Mouse (Mus musculus) embryonic facial prominence, embryonic 11.5 days (tissue): ENCODE measurements around the gene Cdk17. TPM values are rescaled to one million over a fixed set of nuclear protein-coding genes. Genes with fewer than 3 reads are reported as not detected.
"Not testable (repeated sequence)": the region's sequence is repeated elsewhere in the genome, so short reads cannot be mapped to it uniquely, and the experiment has no call there.

Source experiments
- ATAC-seq: fragments of 200-750 bp; cut with Nextera tagmentation; replicated peaks from 2 replicates; pipeline ENCODE4 v1.8.0; 2017; ENCODE audit warnings: low read depth; ENCODE audit not compliant: insufficient number of reproducible peaks, low FRiP score, low TSS enrichment
- DNase-seq: peaks from one replicate; pipeline ENCODE4 v3.0.0-alpha.2; 2015; ENCODE audit warnings: low spot score
- H3K27ac ChIP-seq: fragments of 300-500 bp; sonication (generic); replicated peaks from 2 replicates; pipeline ENCODE4 v1.5.1; 2014; ENCODE audit warnings: mild to moderate bottlenecking, low read depth, low read length, control low read depth
- H3K27me3 ChIP-seq: fragments of 300-500 bp; sonication (generic); 2 replicates; pipeline ENCODE4 v1.6.1; 2014; ENCODE audit warnings: mild to moderate bottlenecking, low read length, moderate library complexity, mixed read lengths; ENCODE audit not compliant: control insufficient read depth, insufficient read depth
- H3K36me3 ChIP-seq: fragments of 300-500 bp; sonication (generic); replicated peaks from 2 replicates; pipeline ENCODE4 v1.6.1; 2014; ENCODE audit warnings: low read depth, mild to moderate bottlenecking, low read length, moderate library complexity, mixed read lengths; ENCODE audit not compliant: control insufficient read depth, insufficient read depth
- H3K4me1 ChIP-seq: fragments of 300-500 bp; sonication (generic); 2 replicates; pipeline ENCODE4 v1.6.1; 2014; ENCODE audit warnings: low read length, mixed read lengths; ENCODE audit not compliant: control insufficient read depth, insufficient read depth
- H3K4me2 ChIP-seq: fragments of 300-500 bp; sonication (generic); 2 replicates; pipeline ENCODE4 v1.6.1; 2014; ENCODE audit warnings: low read depth, mild to moderate bottlenecking, control low read depth, low read length, moderate library complexity
- H3K4me3 ChIP-seq: fragments of 300-500 bp; sonication (generic); 2 replicates; pipeline ENCODE4 v1.5.1; 2014; ENCODE audit warnings: low read depth, low read length, control low read depth
- H3K9ac ChIP-seq: fragments of 300-500 bp; sonication (generic); replicated peaks from 2 replicates; pipeline ENCODE4 v1.6.1; 2014; ENCODE audit warnings: mild to moderate bottlenecking, control low read depth, low read length
- H3K9me3 ChIP-seq: fragments of 300-500 bp; sonication (generic); replicated peaks from 2 replicates; pipeline ENCODE4 v1.6.1; 2016; ENCODE audit warnings: mild to moderate bottlenecking, low read length, inconsistent platforms, mixed read lengths; ENCODE audit not compliant: control insufficient read depth
- WGBS: fragments of 180-500 bp; shearing (Covaris S2); extraction: QIAGEN DNeasy Blood & Tissue Kit; methylation state at CpG from one replicate; pipeline ENCODE4 v1.1.7; 2014; 5-methylcytosine and 5-hydroxymethylcytosine counted together
- polyA plus RNA-seq: library from polyadenylated mRNA; unstranded; fragments of >200 nt; fragmentation: Nextera tagmentation; extraction: Ambion mirVana; gene quantifications from 2 replicates; pipeline ENCODE4 v1.2.1, GENCODE M21; 2014

Cdk17 gene
- polyA plus RNA-seq, 1 experiment from 2014 or later, result 27.8 TPM

- Histone ChIP-seq H3K4me2 (no peak overlapping the region), H3K36me3 (no peaks in the 10 kb centered on the region), H3K27me3 (no peaks in the 10 kb centered on the region), H3K4me3 (no peak overlapping the region), H3K27ac (no peak overlapping the region), H3K9ac (no peak overlapping the region), H3K9me3 (no peaks in the 10 kb centered on the region), H3K4me1 (no peaks in the 10 kb centered on the region)
- ATAC-seq (no peak), DNase-seq (no peak)
- WGBS, result 87% methylated on average over 10 of the region's 10 CpGs
Measured at GRCm38 (mm10) chr10:93145088-93145487, 15.6 kb upstream of the Cdk17 start.

GRCm38 (mm10) chr10:93146601-93147000 is 14.1 kb upstream of the Cdk17 start:
- Histone ChIP-seq H3K9me3 (no peaks in the 10 kb centered on the region), H3K4me3 (no peak overlapping the region), H3K9ac (no peak overlapping the region), H3K4me1 (no peaks in the 10 kb centered on the region), H3K36me3 (no peaks in the 10 kb centered on the region), H3K27me3 (no peaks in the 10 kb centered on the region), H3K27ac (no peak overlapping the region), H3K4me2 (no peak overlapping the region)
- 82% methylated on average over 4 of the region's 4 CpGs for WGBS
- DNase-seq, result no peak
- ATAC-seq, result no peak

DNA sequence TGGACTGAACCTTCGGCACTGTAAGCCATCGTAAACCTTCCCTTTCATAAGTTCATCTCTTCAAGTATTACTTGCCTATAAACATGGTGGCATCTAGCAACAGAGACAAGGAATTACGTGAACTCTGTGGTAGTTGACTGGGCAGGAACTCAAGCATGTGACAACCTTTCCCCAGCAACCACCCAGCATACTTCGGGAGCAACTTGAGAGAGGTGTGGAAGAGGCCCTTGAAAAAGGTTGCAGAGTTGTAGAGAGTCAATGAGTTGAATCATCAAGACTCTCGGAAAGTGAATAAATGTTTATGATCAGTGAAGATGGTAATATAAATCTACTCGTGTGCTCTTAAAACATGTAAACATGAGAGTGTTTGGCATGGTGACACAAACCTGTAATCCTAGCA is 13.0 kb upstream of the Cdk17 start:
- H3K36me3 ChIP-seq, result no peaks in the 10 kb centered on the region
- no peak overlapping the region for H3K4me2 ChIP-seq
- no peaks in the 10 kb centered on the region for H3K27me3 ChIP-seq
- WGBS, result 88% methylated on average over 6 of the region's 6 CpGs
- H3K4me1 ChIP-seq, result no peaks in the 10 kb centered on the region
- H3K9me3 ChIP-seq, result no peaks in the 10 kb centered on the region
- H3K27ac ChIP-seq, result no peak overlapping the region
- no peak overlapping the region for H3K4me3 ChIP-seq
- DNase-seq (no peak), ATAC-seq (no peak)
- no peak overlapping the region for H3K9ac ChIP-seq

DNA sequence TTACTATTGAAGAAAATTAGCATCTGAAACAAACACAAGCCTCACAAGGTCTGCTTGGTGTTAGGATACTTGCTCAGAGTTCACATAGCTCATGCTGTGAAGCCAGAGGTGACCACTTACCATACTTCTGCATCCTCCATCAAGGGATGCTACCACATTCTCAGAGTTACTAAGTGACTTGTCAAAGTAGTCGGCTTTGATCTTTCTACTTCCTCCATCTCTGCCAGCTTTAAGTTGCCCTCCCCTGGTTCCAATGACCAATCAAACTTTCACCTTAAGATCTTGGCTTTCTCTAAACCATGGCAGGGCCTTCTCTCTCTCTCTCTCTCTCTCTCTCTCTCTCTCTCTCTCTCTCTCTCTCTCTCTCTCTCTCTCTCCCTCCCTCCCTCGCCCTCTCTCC is 11.1 kb upstream of the Cdk17 start:
- Histone ChIP-seq H3K9me3 (no peaks in the 10 kb centered on the region), H3K4me3 (no peak overlapping the region), H3K4me1 (no peaks in the 10 kb centered on the region), H3K4me2 (no peak overlapping the region), H3K27me3 (no peaks in the 10 kb centered on the region), H3K36me3 (no peaks in the 10 kb centered on the region), H3K9ac (no peak overlapping the region), H3K27ac (no peak overlapping the region)
- no peak for DNase-seq
- no peak for ATAC-seq
- WGBS, result 67% methylated on average over 1 of the region's 2 CpGs

DNA sequence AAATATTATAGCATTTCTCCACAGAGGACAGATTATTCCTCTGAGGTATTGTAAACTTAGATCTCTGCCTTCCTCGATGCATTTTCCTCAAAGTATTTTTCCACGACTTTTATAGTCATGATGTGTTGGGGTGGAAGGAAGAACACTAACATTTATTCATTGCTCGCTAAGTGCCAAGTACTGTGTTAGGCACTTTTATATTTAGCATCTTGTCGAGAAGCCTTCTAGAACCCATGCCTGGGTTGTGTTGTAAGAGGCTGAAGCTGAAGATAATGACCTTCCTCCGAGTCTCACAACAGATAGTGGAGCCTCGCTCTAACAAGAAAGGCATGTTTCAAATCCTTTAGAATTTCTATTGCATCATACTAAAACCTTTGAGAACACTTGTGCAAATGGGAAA is 8.9 kb upstream of the Cdk17 start:
- no peak for ATAC-seq
- H3K27me3 ChIP-seq, result no peaks in the 10 kb centered on the region
- H3K9me3 ChIP-seq, result no peaks in the 10 kb centered on the region
- H3K4me3 ChIP-seq, result no peak overlapping the region
- no peaks in the 10 kb centered on the region for H3K4me1 ChIP-seq
- no peak overlapping the region for H3K9ac ChIP-seq
- H3K27ac ChIP-seq, result no peak overlapping the region
- 76% methylated on average over 6 of the region's 6 CpGs for WGBS
- DNase-seq, result no peak
- H3K36me3 ChIP-seq, result no peaks in the 10 kb centered on the region
- H3K4me2 ChIP-seq, result no peak overlapping the region

DNA sequence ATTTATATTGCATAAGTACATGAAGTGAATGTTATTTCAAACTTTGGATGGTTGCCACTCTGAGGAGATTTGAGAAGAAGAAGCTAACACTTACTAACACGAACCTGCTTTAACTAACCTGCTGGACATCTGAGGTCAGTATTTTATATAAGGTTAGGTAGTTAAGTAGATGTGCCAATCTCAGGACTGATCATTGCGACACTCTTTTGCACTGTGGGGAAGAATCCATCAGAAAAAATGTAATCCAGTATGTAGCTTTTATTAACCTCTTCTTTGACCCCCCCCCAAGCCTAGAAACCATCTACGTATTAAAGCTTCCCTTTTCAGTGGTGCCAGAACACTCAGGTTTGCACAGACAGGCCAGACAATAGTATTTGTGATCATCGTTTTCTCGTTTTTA is 8.0 kb upstream of the Cdk17 start:
- no peaks in the 10 kb centered on the region for H3K27me3 ChIP-seq
- no peak overlapping the region for H3K4me3 ChIP-seq
- H3K27ac ChIP-seq, result no peak overlapping the region
- ATAC-seq (no peak), DNase-seq (no peak)
- no peaks in the 10 kb centered on the region for H3K9me3 ChIP-seq
- no peak overlapping the region for H3K9ac ChIP-seq
- 86% methylated on average over 5 of the region's 5 CpGs for WGBS
- H3K4me2 ChIP-seq, result no peak overlapping the region
- H3K4me1 ChIP-seq, result no peaks in the 10 kb centered on the region
- no peaks in the 10 kb centered on the region for H3K36me3 ChIP-seq

GRCm38 (mm10) chr10:93153404-93153803 is 7.3 kb upstream of the Cdk17 start:
- H3K4me3 ChIP-seq, DNase-seq, H3K27me3 ChIP-seq, H3K4me2 ChIP-seq, H3K9ac ChIP-seq, H3K36me3 ChIP-seq, H3K27ac ChIP-seq, H3K4me1 ChIP-seq, ATAC-seq, H3K9me3 ChIP-seq: not testable (repeated sequence)
- WGBS, result 79% methylated on average over 2 of the region's 2 CpGs

GRCm38 (mm10) chr10:93159651-93160496 is 801 bp upstream of the Cdk17 start:
- no peaks in the 10 kb centered on the region for H3K36me3 ChIP-seq
- H3K9ac ChIP-seq, result peak overlapping the region; percentile 28
- H3K4me1 ChIP-seq, result no peaks in the 10 kb centered on the region
- WGBS, result 25% methylated on average over 17 of the region's 17 CpGs
- no peak for DNase-seq
- ATAC-seq, result no peak; the same call in 1 of the 2 replicates
- H3K9me3 ChIP-seq, result no peaks in the 10 kb centered on the region
- H3K4me3 ChIP-seq, result peak overlapping the region; percentile 95
- no peaks in the 10 kb centered on the region for H3K27me3 ChIP-seq
- H3K27ac ChIP-seq, result no peak overlapping the region
- H3K4me2 ChIP-seq, result peak overlapping the region; percentile 54
